Mouse (Mus musculus) embryonic facial prominence, embryonic 15.5 days (tissue): ENCODE results near the gene Fahd1. TPM values are rescaled to one million over a fixed set of nuclear protein-coding genes. Genes with fewer than 3 reads are reported as not detected.

Source experiments
- ATAC-seq: fragments of 200-750 bp; cut with Nextera tagmentation; 2 replicates; pipeline ENCODE4 v1.8.0; 2017; ENCODE audit warnings: low read depth, moderate TSS enrichment; ENCODE audit not compliant: insufficient number of reproducible peaks, low FRiP score, low TSS enrichment
- H3K27ac ChIP-seq: fragments of 300-500 bp; sonication (generic); replicated peaks from 2 replicates; pipeline ENCODE4 v1.5.1; 2015; ENCODE audit warnings: mild to moderate bottlenecking, inconsistent platforms
- H3K27me3 ChIP-seq: fragments of 300-500 bp; sonication (generic); 2 replicates; pipeline ENCODE4 v1.6.1; 2015; ENCODE audit warnings: inconsistent platforms
- H3K36me3 ChIP-seq: fragments of 300-500 bp; sonication (generic); 2 replicates; pipeline ENCODE4 v1.6.1; 2015; ENCODE audit warnings: mild to moderate bottlenecking, inconsistent platforms
- H3K4me1 ChIP-seq: fragments of 300-500 bp; sonication (generic); 2 replicates; pipeline ENCODE4 v1.6.1; 2015; ENCODE audit warnings: inconsistent platforms
- H3K4me2 ChIP-seq: fragments of 300-500 bp; sonication (generic); replicated peaks from 2 replicates; pipeline ENCODE4 v1.6.1; 2015; ENCODE audit warnings: mild to moderate bottlenecking, inconsistent platforms
- H3K4me3 ChIP-seq: fragments of 300-500 bp; sonication (generic); replicated peaks from 2 replicates; pipeline ENCODE4 v1.5.1; 2015; ENCODE audit warnings: mild to moderate bottlenecking, inconsistent platforms
- H3K9ac ChIP-seq: fragments of 300-500 bp; sonication (generic); 2 replicates; pipeline ENCODE4 v1.6.1; 2015; ENCODE audit warnings: inconsistent platforms
- H3K9me3 ChIP-seq: fragments of 300-500 bp; sonication (generic); replicated peaks from 2 replicates; pipeline ENCODE4 v1.6.1; 2016; ENCODE audit warnings: inconsistent platforms
- WGBS: fragments of 180-500 bp; shearing (Covaris S2); methylation state at CpG from one replicate; pipeline ENCODE4 v1.1.7; 2015; 5-methylcytosine and 5-hydroxymethylcytosine counted together
- polyA plus RNA-seq: library from polyadenylated mRNA; unstranded; fragments of >200 nt; fragmentation: Nextera tagmentation; extraction: Ambion mirVana; gene quantifications from 2 replicates; pipeline ENCODE4 v1.2.1, GENCODE M21; 2015

Fahd1 gene
- 19.1 and 19.8 TPM in 2 replicates for polyA plus RNA-seq

DNA sequence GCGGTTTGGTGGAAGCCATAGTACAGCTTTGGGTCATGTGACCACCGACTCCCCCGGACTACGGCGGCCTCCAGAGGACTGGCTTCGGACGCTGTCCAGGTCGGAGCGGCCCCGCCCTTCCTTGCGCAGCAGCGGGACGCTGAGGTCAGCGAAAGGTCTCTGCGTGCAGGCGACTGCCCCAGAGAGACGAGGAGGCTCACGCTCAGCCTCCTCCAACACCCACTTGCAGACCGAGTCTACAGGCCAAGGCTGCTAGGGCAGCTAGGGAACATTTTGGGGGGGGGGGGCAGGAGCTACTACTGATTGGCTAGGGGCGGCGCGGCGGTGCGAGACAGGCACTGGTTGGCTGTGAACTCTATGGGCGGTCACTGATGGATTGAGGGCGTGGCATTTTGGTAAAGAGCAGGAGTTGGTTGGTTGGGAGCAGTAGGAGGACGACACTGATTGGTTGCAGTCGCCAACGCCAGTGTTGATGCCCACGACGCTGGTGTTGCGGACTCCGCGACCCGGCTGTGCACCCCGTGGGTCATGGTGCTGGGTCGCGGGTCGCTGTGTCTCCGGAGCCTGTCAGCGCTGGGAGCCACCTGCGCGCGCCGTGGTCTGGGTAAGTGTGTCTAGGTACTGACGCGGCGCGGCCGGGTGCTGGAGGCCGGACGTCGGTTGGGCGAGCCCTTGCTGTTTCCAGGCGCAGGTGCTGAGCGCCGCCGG is at the start of gene Fahd1:
Gene Fahd1, minus strand, starts transcription at position 300 of the 708 bp plus-strand sequence.
- Histone ChIP-seq H3K27ac (peak within 1 kb of the TSS; percentile 93), H3K9me3 (no peaks in the 10 kb centered on the region), H3K36me3 (peaks cover 15% of the 10 kb centered on the region), H3K9ac (peak within 1 kb of the TSS; percentile 65), H3K27me3 (peaks cover 5% of the 10 kb centered on the region), H3K4me2 (peak within 1 kb of the TSS; percentile 96), H3K4me3 (peak within 1 kb of the TSS; percentile 83), H3K4me1 (peaks cover 20% of the 10 kb centered on the region)
- WGBS = under 1% methylated on average over 58 of the region's 58 CpGs
- ATAC-seq = peak; percentile 100

- no peak for ATAC-seq
- WGBS = 70% methylated on average over 5 of the region's 5 CpGs
These were observed 49.0 kb upstream of the Fahd1 start for GRCm38 (mm10) chr17:24899153-24899552.

GRCm38 (mm10) chr17:24898041-24898854 is 48.1 kb upstream of the Fahd1 start:
- Histone ChIP-seq H3K4me1 (peaks cover 42% of the 10 kb centered on the region), H3K9ac (no peak overlapping the region; the same call in 1 of the 2 replicates), H3K4me2 (no peak overlapping the region), H3K27ac (no peak overlapping the region), H3K4me3 (no peak overlapping the region), H3K9me3 (no peaks in the 10 kb centered on the region), H3K27me3 (no peaks in the 10 kb centered on the region), H3K36me3 (peaks cover 66% of the 10 kb centered on the region)
- 75% methylated on average over 4 of the region's 4 CpGs for WGBS
- ATAC-seq = no peak

More at GRCm38 (mm10) chr17:24899153-24899552, 49.0 kb upstream of the Fahd1 start:
- H3K27ac ChIP-seq = no peak overlapping the region
- H3K36me3 ChIP-seq = peaks cover 68% of the 10 kb centered on the region
- peaks cover 33% of the 10 kb centered on the region for H3K4me1 ChIP-seq
- H3K9me3 ChIP-seq = no peaks in the 10 kb centered on the region
- no peaks in the 10 kb centered on the region for H3K27me3 ChIP-seq
- H3K4me3 ChIP-seq = no peak overlapping the region
- no peak overlapping the region for H3K9ac ChIP-seq
- no peak overlapping the region for H3K4me2 ChIP-seq

GRCm38 (mm10) chr17:24897600-24897999 is 47.4 kb upstream of the Fahd1 start:
- Histone ChIP-seq H3K4me1 (peaks cover 43% of the 10 kb centered on the region), H3K4me3 (peak overlapping the region; percentile 84), H3K36me3 (peaks cover 66% of the 10 kb centered on the region), H3K9me3 (no peaks in the 10 kb centered on the region), H3K9ac (no peak overlapping the region; the same call in 1 of the 2 replicates), H3K27me3 (no peaks in the 10 kb centered on the region), H3K4me2 (peak overlapping the region; percentile 95; the same call in 1 of the 2 replicates), H3K27ac (no peak overlapping the region)
- WGBS = 74% methylated on average over 4 of the region's 4 CpGs
- no peak for ATAC-seq

DNA sequence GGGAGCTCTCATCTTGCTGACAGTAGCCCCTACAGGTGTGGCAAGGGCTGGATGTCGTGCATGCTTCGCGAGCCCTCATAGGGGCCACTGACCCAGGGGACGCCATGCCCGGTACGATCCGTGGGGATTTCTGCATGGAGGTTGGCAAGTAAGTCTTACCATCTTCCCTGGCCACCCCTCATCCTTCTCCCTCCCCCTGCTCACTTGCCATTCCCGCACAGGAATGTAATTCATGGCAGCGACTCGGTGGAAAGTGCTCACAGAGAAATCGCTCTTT is 46.8 kb upstream of the Fahd1 start:
- Histone ChIP-seq H3K9me3 (no peaks in the 10 kb centered on the region), H3K4me3 (peak overlapping the region; percentile 84), H3K27ac (peak overlapping the region; percentile 72; the same call in 1 of the 2 replicates), H3K4me1 (peaks cover 43% of the 10 kb centered on the region), H3K4me2 (peak overlapping the region; percentile 95), H3K9ac (peak overlapping the region; percentile 83), H3K36me3 (peaks cover 66% of the 10 kb centered on the region), H3K27me3 (no peaks in the 10 kb centered on the region)
- 28% methylated on average over 11 of the region's 11 CpGs for WGBS
- no peak for ATAC-seq

DNA sequence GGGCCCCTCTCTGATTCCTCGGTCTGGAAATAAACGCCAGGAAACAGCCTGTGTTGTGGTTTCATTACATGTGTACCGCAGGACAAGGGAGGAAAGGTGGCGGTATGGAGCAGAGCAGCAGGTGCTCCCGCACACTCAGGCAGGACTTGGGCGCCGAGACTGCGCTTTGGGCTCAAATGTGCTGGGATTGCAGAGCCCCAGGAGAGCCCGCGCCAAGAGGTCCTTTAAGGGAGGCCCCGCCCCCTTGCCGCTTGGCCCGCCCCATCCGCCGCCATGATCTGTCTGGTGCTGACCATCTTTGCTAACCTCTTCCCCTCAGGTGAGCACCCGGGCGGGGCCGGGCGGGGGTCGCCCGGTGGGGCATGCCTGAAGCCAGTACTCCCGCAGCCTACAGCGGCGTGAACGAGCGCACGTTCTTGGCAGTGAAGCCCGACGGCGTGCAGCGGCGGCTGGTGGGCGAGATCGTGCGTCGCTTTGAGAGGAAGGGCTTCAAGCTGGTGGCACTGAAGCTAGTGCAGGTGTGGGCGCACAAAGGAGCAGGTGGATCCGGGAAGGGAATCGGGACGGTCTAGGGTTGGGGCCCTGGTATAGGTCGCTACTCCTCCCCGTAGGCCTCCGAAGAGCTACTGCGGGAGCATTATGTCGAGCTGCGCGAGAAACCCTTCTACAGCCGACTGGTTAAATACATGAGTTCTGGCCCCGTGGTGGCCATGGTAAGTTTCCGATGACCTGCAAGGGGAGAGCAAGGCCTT is 46.3 kb upstream of the Fahd1 start, which contains the start of gene Nme3:
Gene Nme3, plus strand, starts transcription at position 260 of the 752 bp plus-strand sequence.
- Histone ChIP-seq H3K36me3 (peaks cover 64% of the 10 kb centered on the region), H3K4me3 (peak within 1 kb of the TSS; percentile 84), H3K4me1 (peaks cover 43% of the 10 kb centered on the region), H3K9ac (peak within 1 kb of the TSS; percentile 83), H3K27ac (peak within 1 kb of the TSS; percentile 91), H3K9me3 (no peaks in the 10 kb centered on the region), H3K27me3 (no peaks in the 10 kb centered on the region), H3K4me2 (peak within 1 kb of the TSS; percentile 95)
- 1% methylated on average over 50 of the region's 50 CpGs for WGBS
- peak; percentile 62 for ATAC-seq

DNA sequence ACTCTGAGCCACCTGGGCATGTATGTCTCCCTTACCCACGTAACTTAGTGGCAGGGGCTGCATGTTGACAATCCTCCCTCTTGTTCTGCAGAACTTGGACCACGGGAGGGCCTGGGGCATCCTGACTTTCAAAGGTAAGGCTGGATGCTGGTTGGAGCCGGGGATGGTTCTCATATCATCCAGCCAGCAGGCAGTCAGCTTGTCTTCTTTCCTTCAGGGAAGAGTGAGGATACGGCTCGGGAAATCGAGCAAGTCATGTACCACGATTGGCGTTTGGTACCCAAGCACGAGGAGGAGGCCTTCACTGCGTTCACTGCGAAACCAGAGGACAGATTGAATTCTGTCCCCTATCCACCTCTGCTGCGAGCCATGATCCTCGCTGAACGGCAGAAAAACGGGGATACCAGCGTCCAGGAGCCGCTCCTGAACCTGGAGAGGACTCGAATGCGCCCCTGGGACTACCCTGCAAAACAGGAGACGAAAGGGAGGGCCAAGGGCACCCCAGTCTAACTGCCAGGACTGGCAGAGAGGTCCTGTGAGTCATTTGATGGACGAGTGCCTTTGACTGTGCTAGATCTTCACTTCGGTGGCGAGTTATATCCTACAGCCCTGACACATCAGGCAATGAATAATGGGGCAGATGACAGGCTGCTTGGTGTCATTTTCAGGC is 45.5 kb upstream of the Fahd1 start:
- WGBS = 10% methylated on average over 23 of the region's 23 CpGs
- Histone ChIP-seq H3K4me3 (peak overlapping the region; percentile 84), H3K4me1 (peaks cover 43% of the 10 kb centered on the region), H3K27ac (peak overlapping the region; percentile 91), H3K4me2 (peak overlapping the region; percentile 95), H3K9ac (peak overlapping the region; percentile 83), H3K9me3 (no peaks in the 10 kb centered on the region), H3K27me3 (no peaks in the 10 kb centered on the region), H3K36me3 (peaks cover 64% of the 10 kb centered on the region)
- ATAC-seq = no peak

DNA sequence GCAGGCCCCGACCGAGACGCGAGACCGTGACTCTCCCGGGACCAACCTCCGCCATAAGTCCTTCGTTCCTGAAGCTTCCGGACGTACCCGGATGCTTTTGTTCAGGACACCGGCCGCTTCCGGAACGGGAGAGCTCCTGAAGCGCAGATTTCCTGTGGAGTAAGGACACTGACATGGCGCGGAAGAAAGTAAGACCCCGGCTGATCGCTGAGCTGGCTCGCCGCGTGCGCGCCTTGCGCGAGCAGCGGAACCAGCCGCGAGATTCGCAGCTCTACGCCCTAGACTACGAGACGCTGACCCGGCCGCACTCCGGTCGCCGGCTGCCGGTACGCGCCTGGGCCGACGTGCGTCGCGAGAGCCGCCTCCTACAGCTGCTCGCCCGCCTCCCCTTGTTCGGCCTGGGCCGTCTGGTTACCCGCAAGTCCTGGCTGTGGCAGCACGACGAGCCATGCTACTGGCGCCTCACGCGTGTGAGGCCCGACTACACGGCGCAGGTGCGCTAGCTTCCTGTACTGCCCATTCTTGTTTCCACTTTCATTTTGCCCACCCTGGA is 44.9 kb upstream of the Fahd1 start, which contains the start of the genes Eme2 and Mrps34:
Gene Eme2, minus strand, starts transcription at position 93 of the 553 bp plus-strand sequence.
Gene Mrps34, plus strand, starts transcription at position 122 of the 553 bp plus-strand sequence.
- peaks cover 64% of the 10 kb centered on the region for H3K36me3 ChIP-seq
- no peaks in the 10 kb centered on the region for H3K9me3 ChIP-seq
- peak within 1 kb of the TSS; percentile 83 for H3K9ac ChIP-seq
- peaks cover 43% of the 10 kb centered on the region for H3K4me1 ChIP-seq
- H3K27ac ChIP-seq = peak within 1 kb of the TSS; percentile 91
- under 1% methylated on average over 62 of the region's 62 CpGs for WGBS
- peak within 1 kb of the TSS; percentile 95 for H3K4me2 ChIP-seq
- 0 out of 2 replicates have a peak, but pooled peaks have one; percentile 59 for ATAC-seq
- H3K27me3 ChIP-seq = no peaks in the 10 kb centered on the region
- H3K4me3 ChIP-seq = peak within 1 kb of the TSS; percentile 84

- Histone ChIP-seq H3K36me3 (peaks cover 62% of the 10 kb centered on the region), H3K27me3 (no peaks in the 10 kb centered on the region), H3K27ac (peak overlapping the region; percentile 91), H3K9me3 (no peaks in the 10 kb centered on the region), H3K4me2 (peak overlapping the region; percentile 95), H3K4me3 (peak overlapping the region; percentile 84), H3K4me1 (peaks cover 43% of the 10 kb centered on the region), H3K9ac (peak overlapping the region; percentile 83)
- no peak for ATAC-seq
- 9% methylated on average over 31 of the region's 31 CpGs for WGBS
These were observed 44.2 kb upstream of the Fahd1 start for GRCm38 (mm10) chr17:24894061-24894994.
